Mouse (Mus musculus) liver, adult (tissue): ENCODE data around the gene Higd1a.

Experiments used
- GATA4 ChIP-seq: IDR thresholded peaks from 2 replicates; pipeline ENCODE4 v1.6.1; 2014; ENCODE audit warnings: mild to moderate bottlenecking, low read length; ENCODE audit not compliant: insufficient replicate concordance

Higd1a gene

GRCm38 (mm10) chr9:121858153-121858488, at the start of gene Higd1a:
Higd1a (minus strand) TSS chr9:121858362.
- TF ChIP-seq GATA4, result no peak

DNA sequence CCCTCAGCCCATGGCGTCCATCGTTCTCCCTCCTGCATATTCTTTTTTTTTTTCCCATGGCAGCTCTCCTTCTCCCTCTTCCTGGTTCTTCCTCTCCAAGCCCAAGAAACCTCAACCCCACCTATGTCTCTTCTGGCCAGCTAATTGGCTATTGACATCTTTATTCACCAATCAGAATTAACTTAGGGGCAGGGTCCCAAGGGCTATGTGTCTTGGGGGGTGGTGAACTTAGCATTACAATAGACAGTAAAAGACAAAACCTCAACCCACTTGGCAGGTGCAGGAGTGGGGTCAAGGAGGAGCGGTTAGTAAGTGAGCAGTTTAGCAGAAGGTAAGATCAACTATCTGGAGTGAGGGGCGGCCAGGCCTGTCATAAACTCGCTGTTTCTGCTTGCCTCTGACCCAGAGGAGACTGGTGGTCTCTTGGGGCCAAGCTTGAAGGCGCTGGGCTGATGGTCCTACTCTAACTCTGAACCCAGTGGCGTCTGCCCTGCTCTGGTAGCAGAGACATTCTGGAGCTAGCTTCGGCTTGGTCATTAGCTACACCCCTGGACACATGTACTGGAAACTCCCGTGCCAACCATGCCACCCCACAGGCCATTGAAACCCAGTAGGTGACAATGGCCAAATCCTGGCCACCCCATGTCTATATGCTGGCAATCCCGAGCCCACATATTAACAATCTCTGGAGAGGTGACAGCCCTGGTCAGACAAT, 49.4 kb upstream of the Higd1a start:
- no peak for TF ChIP-seq GATA4

GRCm38 (mm10) chr9:121906456-121906855, 48.3 kb upstream of the Higd1a start:
- TF ChIP-seq GATA4, result no peak

GRCm38 (mm10) chr9:121905556-121906185, 47.5 kb upstream of the Higd1a start:
- TF ChIP-seq GATA4, result no peak

DNA sequence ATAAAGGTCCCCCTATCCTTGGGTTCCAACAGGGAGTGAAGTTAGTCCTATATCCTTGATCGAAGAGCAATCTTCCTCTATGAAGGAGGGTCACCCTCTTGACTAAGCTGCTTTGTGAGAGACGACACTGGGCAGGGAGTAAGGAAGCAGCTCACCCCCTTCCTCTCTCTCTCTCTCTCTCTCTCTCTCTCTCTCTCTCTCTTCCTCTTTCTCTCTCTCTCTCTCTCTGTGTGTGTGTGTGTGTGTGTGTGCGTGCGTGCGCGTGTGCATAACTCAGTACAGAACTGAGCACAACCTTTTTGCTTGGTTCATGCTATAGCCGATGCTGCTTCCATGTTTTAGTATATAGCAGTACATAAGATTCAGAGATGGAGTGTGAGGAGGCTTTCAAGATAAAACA, 46.8 kb upstream of the Higd1a start:
- no peak for TF ChIP-seq GATA4

DNA sequence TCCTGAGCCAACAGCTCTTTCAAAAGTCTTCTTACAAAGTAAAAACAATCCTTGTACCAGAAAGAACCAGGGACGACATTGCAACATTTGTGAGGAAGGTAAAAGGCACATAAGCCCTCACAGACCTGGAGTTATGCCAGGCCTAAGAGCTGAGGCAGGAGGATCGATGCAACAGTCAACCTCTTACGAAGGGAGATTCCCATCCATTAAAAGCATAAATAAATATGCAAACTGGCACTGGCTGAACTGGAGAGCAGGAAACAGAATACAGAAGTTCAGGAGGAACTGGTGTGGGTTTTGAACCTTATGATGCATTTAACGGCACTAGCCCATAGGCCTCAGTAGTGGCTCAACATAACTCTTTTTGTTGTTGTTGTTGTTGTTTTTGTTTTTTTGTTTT, 46.2 kb upstream of the Higd1a start:
- no peak for TF ChIP-seq GATA4

GRCm38 (mm10) chr9:121903476-121904305, 45.5 kb upstream of the Higd1a start:
- TF ChIP-seq GATA4, result no peak

DNA sequence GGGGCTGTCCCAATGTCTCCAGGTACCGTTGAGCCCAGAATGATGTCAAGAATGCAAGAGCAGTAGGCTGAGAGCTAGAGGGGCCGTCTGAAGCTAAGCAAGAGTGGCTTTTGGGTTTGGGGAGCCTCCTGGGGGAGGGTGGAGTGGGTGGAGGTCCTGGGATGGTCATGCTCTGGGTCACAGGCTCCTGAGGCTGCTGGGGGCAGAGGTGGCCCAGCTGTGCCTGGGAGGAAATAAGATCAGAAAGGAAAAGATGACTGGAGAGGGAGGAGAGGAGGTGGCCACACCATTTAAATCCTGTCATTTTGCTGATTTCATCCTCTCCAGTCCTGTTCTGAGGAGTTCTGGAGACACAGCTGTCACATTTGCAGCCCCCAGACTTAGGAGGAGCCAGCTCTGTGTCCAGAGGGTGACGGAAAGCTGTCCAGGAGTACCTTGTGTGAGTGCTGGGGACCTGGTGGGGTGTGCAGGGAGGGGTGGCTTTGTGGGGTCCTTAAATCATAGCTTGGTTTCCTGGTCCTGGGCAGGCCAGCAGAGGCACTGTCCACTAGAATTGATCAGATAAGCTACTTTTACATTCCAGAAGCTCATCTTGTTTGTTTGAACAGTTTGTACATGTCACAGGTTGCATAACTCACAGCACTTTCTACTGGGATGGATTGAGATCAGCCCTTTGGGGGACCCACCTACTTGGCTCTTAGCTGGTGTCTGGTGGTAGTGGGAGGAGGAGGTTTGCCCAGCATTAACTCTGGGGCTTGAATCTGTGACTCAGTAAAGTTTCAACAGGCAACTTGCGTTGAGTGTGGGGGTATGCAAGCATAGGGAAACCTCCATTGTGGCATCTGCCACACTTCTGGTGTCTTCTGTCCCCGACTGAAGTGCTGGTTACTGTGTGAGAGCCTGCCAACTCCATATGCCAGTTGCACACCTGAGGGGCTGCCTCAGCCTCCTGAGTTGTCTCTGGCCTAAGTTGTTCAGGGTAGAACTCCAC, 43.8 kb upstream of the Higd1a start:
- peak; percentile 88; the same call in 1 of the 2 replicates for TF ChIP-seq GATA4

DNA sequence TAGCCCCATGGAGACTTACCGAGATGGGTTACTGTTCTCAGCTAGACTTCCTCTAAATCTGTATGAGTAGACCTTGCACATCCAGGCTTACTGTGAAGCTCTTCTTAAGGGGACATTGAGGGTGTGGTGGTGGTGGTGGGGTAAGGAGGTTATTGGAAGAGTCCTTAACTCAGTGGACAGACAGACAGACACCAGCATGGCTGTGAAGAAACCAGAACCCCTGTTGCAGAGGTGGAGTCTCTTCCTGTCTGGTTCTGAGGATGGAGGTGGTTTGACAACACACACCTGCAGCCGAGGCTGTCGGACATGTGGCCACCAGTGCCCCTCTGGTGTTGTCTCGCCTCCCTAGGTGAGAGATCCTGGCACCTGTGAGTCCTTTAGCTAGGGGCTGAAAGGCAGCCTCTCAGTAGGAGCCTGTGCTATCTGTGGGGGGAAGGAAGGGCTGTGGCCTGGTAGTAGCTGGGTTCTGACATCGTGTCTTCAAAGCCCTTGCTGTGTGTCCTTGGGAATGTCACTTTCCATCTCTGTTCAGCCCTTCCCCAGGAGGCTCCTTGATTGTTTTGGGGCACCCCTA, 42.2 kb upstream of the Higd1a start:
- TF ChIP-seq GATA4, result no peak

GRCm38 (mm10) chr9:121899306-121899705, 41.1 kb upstream of the Higd1a start:
- no peak for TF ChIP-seq GATA4

GRCm38 (mm10) chr9:121898245-121898644, 40.1 kb upstream of the Higd1a start, which contains the start of gene Ackr2:
Ackr2 (plus strand) TSS chr9:121898355.
- TF ChIP-seq GATA4, result no peak; the same call in 1 of the 2 replicates

GRCm38 (mm10) chr9:121896820-121897219, 38.7 kb upstream of the Higd1a start:
- TF ChIP-seq GATA4, result no peak

- no peak for TF ChIP-seq GATA4
Observed at GRCm38 (mm10) chr9:121895392-121895993, 37.3 kb upstream of the Higd1a start.

DNA sequence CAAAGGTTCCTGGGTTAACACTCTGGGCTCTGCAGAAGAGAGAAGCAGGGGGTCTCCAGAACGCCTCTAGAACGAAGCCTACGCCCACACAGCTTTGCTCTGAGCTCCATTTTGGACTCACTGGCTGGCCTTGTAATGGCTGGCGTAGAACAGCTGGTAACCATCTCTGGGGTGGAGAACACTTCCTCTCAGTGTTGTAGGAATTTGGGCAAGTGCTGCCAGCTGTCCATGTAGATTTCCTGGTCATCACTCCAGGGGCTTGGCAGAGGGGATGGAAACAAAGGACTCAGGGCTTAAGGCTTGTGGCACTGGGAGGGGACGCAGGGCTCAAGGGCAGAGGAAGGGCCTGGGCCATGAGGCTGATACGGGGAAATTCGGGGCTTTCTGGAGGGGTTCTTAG, 36.3 kb upstream of the Higd1a start:
- TF ChIP-seq GATA4, result no peak
